Mouse (Mus musculus): ENCODE results near the gene Wnt8b. TPM values are rescaled to one million over a fixed set of nuclear protein-coding genes. Genes with fewer than 3 reads are reported as not detected.
"Not testable (repeated sequence)": the region's sequence is repeated elsewhere in the genome, so short reads cannot be mapped to it uniquely, and the experiment has no call there.

Wnt8b gene
- polyA plus RNA-seq (2012): not detected in 2 replicates

DNA sequence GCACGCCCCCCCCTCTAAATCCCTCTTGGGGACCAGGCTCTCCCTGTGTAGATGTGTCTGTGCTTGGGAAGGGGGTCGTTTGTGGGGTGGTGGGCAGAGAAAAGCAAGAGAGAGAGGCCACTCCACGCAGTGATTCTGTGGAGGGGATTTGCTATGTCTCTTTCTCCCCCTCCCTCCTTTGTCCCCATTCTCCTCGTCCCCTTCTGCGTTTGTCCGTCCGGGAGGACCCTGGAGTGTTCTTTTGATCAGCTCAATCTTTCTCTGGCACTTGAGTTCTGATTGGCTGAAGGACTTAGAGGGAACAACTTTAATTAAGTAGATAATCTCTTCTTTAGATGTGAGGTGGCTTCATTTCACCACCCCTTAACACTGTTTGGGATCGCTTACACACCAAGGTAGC is at the start of gene Wnt8b:
Gene Wnt8b, plus strand, starts transcription at position 345 of the 400 bp plus-strand sequence.
- Histone ChIP-seq H3K9me3 (ENCODE audit: control insufficient read depth, low read length) (no peaks in the 10 kb centered on the region), H3K4me3 (replicated peaks) (no peak within 1 kb of the TSS), H3K27me3 (ENCODE audit: control insufficient read depth) (peaks cover 8% of the 10 kb centered on the region), H3K4me1 (ENCODE audit: control insufficient read depth) (no peaks in the 10 kb centered on the region), H3K36me3 (ENCODE audit: control insufficient read depth) (no peaks in the 10 kb centered on the region)
- TF ChIP-seq TAL1 (IDR thresholded peaks at IDR 0.05; ENCODE audit: low read length) (no peak), GATA1 (IDR thresholded peaks at IDR 0.05; ENCODE audit: low read length) (no peak)

- TF ChIP-seq TAL1 (IDR thresholded peaks at IDR 0.05; ENCODE audit: low read length): no peak
- no peak for TF ChIP-seq GATA1 (IDR thresholded peaks at IDR 0.05; ENCODE audit: low read length)
- no peaks in the 10 kb centered on the region for H3K9me3 ChIP-seq (ENCODE audit: control insufficient read depth, low read length)
- no peak overlapping the region for H3K4me3 ChIP-seq (replicated peaks)
- no peaks in the 10 kb centered on the region for H3K27me3 ChIP-seq (ENCODE audit: control insufficient read depth)
- no peaks in the 10 kb centered on the region for H3K4me1 ChIP-seq (ENCODE audit: control insufficient read depth)
- H3K36me3 ChIP-seq (ENCODE audit: control insufficient read depth): no peaks in the 10 kb centered on the region
These were observed 47.5 kb upstream of the Wnt8b start for GRCm38 (mm10) chr19:44445755-44446154.

DNA sequence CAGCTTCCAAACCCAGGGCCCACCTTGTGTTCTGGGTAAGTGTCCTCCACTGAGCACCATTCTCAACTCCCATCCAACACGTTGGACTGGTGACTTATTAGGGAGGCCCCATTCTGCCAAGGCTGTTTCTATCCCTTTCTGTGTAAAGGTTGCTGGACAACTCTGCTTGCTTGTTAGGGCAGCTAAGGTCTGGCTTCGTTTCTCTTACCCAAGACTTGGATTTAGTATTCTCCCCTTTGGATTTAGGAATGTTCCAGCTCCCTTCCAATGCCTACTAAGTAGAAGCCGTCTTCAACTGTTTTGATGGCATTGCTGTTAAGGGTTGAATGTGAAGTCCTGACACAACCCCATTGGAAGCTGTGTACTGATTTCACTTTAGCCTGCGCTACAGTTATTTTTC is 45.3 kb upstream of the Wnt8b start:
- Histone ChIP-seq H3K4me3 (replicated peaks) (no peak overlapping the region), H3K36me3 (ENCODE audit: control insufficient read depth) (no peaks in the 10 kb centered on the region), H3K4me1 (ENCODE audit: control insufficient read depth) (no peaks in the 10 kb centered on the region), H3K9me3 (ENCODE audit: control insufficient read depth, low read length) (no peaks in the 10 kb centered on the region), H3K27me3 (ENCODE audit: control insufficient read depth) (no peaks in the 10 kb centered on the region)
- TF ChIP-seq TAL1 (IDR thresholded peaks at IDR 0.05; ENCODE audit: low read length): no peak
- TF ChIP-seq GATA1 (IDR thresholded peaks at IDR 0.05; ENCODE audit: low read length): no peak

- H3K4me3 ChIP-seq (replicated peaks): no peak overlapping the region
- no peaks in the 10 kb centered on the region for H3K9me3 ChIP-seq (ENCODE audit: control insufficient read depth, low read length)
- H3K27me3 ChIP-seq (ENCODE audit: control insufficient read depth): no peaks in the 10 kb centered on the region
- no peaks in the 10 kb centered on the region for H3K4me1 ChIP-seq (ENCODE audit: control insufficient read depth)
- no peaks in the 10 kb centered on the region for H3K36me3 ChIP-seq (ENCODE audit: control insufficient read depth)
- TF ChIP-seq TAL1 (IDR thresholded peaks at IDR 0.05; ENCODE audit: low read length): no peak
- TF ChIP-seq GATA1 (IDR thresholded peaks at IDR 0.05; ENCODE audit: low read length): no peak
These were observed 38.4 kb upstream of the Wnt8b start for GRCm38 (mm10) chr19:44454862-44455261.

DNA sequence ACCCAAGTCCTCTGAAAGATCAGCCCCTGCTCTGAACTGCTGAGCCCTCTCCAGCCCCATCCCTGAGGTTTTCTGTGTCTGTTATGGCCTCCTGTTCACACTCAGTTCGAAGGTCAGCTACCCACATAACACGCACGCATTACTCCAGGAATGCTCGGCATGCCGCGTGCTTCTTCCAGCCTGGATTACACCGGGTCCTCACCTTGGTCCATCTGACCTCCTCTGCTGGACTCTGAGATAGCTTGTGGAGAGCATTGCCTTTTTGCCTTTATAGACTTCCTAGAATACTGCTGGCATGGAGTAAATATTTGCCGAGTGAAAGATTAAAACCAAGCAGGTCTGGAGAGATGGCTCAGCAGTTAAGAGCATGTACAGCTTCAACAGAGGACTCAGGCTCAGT is 37.9 kb upstream of the Wnt8b start:
- H3K9me3 ChIP-seq (ENCODE audit: control insufficient read depth, low read length): no peaks in the 10 kb centered on the region
- no peaks in the 10 kb centered on the region for H3K36me3 ChIP-seq (ENCODE audit: control insufficient read depth)
- H3K4me1 ChIP-seq (ENCODE audit: control insufficient read depth): no peaks in the 10 kb centered on the region
- no peak for TF ChIP-seq GATA1 (IDR thresholded peaks at IDR 0.05; ENCODE audit: low read length)
- TF ChIP-seq TAL1 (IDR thresholded peaks at IDR 0.05; ENCODE audit: low read length): no peak
- H3K27me3 ChIP-seq (ENCODE audit: control insufficient read depth): no peaks in the 10 kb centered on the region
- no peak overlapping the region for H3K4me3 ChIP-seq (replicated peaks)

- no peak for TF ChIP-seq GATA1 (IDR thresholded peaks at IDR 0.05; ENCODE audit: low read length)
- no peak for TF ChIP-seq TAL1 (IDR thresholded peaks at IDR 0.05; ENCODE audit: low read length)
- Histone ChIP-seq H3K4me1 (ENCODE audit: control insufficient read depth) (no peaks in the 10 kb centered on the region), H3K4me3 (replicated peaks) (no peak overlapping the region), H3K27me3 (ENCODE audit: control insufficient read depth) (no peaks in the 10 kb centered on the region), H3K9me3 (ENCODE audit: control insufficient read depth, low read length) (no peaks in the 10 kb centered on the region), H3K36me3 (ENCODE audit: control insufficient read depth) (no peaks in the 10 kb centered on the region)
These were observed 35.8 kb upstream of the Wnt8b start for GRCm38 (mm10) chr19:44457359-44458055.

DNA sequence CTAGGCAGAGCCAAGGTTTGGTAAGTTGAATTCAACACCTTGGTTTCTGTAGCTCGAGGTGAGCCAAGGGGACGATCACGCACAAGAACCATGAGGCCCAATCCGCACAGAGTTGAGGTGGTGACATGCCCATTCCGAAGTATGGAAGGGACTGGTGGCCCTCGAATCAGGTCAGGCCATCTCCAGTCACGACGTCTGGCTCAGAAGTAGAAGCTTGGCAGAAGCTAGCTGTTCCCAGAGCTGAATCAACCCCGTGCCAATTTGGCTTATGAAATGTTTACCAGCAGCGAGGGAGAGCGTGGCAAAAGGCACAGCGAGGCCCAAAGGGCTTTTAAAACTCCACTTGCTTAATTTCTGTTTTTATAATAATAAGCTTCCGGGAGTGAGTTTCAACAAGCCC is 34.6 kb upstream of the Wnt8b start:
- Histone ChIP-seq H3K27me3 (ENCODE audit: control insufficient read depth) (no peaks in the 10 kb centered on the region), H3K4me1 (ENCODE audit: control insufficient read depth) (no peaks in the 10 kb centered on the region)
- TF ChIP-seq TAL1 (IDR thresholded peaks at IDR 0.05; ENCODE audit: low read length) (no peak), GATA1 (IDR thresholded peaks at IDR 0.05; ENCODE audit: low read length) (no peak)

GRCm38 (mm10) chr19:44460441-44460840 is 32.8 kb upstream of the Wnt8b start:
- Histone ChIP-seq H3K4me1 (ENCODE audit: control insufficient read depth) (no peaks in the 10 kb centered on the region), H3K27me3 (ENCODE audit: control insufficient read depth) (no peaks in the 10 kb centered on the region), H3K9me3 (ENCODE audit: control insufficient read depth, low read length) (no peaks in the 10 kb centered on the region), H3K36me3 (ENCODE audit: control insufficient read depth) (no peaks in the 10 kb centered on the region), H3K4me3 (replicated peaks) (no peak overlapping the region)
- TF ChIP-seq TAL1 (IDR thresholded peaks at IDR 0.05; ENCODE audit: low read length) (no peak), GATA1 (IDR thresholded peaks at IDR 0.05; ENCODE audit: low read length) (no peak)

More for the DNA sequence above, 34.6 kb upstream of the Wnt8b start:
- H3K9me3 ChIP-seq (ENCODE audit: control insufficient read depth, low read length): no peaks in the 10 kb centered on the region
- H3K36me3 ChIP-seq (ENCODE audit: control insufficient read depth): no peaks in the 10 kb centered on the region
- H3K4me3 ChIP-seq (replicated peaks): no peak overlapping the region

- TF ChIP-seq GATA1 (IDR thresholded peaks at IDR 0.05; ENCODE audit: low read length) (no peak), TAL1 (IDR thresholded peaks at IDR 0.05; ENCODE audit: low read length) (no peak)
- H3K27me3 ChIP-seq (ENCODE audit: control insufficient read depth): no peaks in the 10 kb centered on the region
- H3K9me3 ChIP-seq (ENCODE audit: control insufficient read depth, low read length): no peaks in the 10 kb centered on the region
- no peak overlapping the region for H3K4me3 ChIP-seq (replicated peaks)
- no peaks in the 10 kb centered on the region for H3K4me1 ChIP-seq (ENCODE audit: control insufficient read depth)
- H3K36me3 ChIP-seq (ENCODE audit: control insufficient read depth): no peaks in the 10 kb centered on the region
These were observed 31.8 kb upstream of the Wnt8b start for GRCm38 (mm10) chr19:44461500-44461899.

DNA sequence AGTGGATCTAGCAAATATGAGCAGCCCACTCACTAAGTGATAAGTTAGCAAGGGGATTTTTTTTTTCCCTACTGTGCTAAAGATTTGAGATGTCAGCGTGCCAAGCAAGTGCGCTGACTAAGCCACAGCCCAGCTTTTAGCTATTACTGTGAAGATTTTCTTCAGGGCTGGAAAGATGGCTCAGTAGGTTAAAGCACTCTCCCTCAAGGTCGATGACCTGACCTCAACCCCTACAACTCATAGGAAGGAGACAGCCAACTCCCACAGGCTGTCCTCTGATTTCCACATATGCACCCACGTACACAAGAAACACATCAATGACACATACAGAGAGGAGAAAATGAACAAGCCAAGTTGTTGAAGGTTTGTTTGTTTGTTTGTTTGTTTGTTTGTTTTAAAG is 31.1 kb upstream of the Wnt8b start:
- no peaks in the 10 kb centered on the region for H3K4me1 ChIP-seq (ENCODE audit: control insufficient read depth)
- no peaks in the 10 kb centered on the region for H3K27me3 ChIP-seq (ENCODE audit: control insufficient read depth)
- H3K36me3 ChIP-seq (ENCODE audit: control insufficient read depth): no peaks in the 10 kb centered on the region
- H3K4me3 ChIP-seq (replicated peaks): no peak overlapping the region
- TF ChIP-seq TAL1 (IDR thresholded peaks at IDR 0.05; ENCODE audit: low read length) (no peak), GATA1 (IDR thresholded peaks at IDR 0.05; ENCODE audit: low read length) (no peak)
- H3K9me3 ChIP-seq (ENCODE audit: control insufficient read depth, low read length): no peaks in the 10 kb centered on the region

- H3K4me3 ChIP-seq (replicated peaks); H3K4me1 ChIP-seq (ENCODE audit: control insufficient read depth); H3K9me3 ChIP-seq (ENCODE audit: control insufficient read depth, low read length); H3K27me3 ChIP-seq (ENCODE audit: control insufficient read depth); H3K36me3 ChIP-seq (ENCODE audit: control insufficient read depth): not testable (repeated sequence)
These were observed 27.2 kb upstream of the Wnt8b start for GRCm38 (mm10) chr19:44465960-44466525.
